Mouse (Mus musculus): Measurements from ENCODE around the gene Pimreg.

Gene Pimreg

DNA sequence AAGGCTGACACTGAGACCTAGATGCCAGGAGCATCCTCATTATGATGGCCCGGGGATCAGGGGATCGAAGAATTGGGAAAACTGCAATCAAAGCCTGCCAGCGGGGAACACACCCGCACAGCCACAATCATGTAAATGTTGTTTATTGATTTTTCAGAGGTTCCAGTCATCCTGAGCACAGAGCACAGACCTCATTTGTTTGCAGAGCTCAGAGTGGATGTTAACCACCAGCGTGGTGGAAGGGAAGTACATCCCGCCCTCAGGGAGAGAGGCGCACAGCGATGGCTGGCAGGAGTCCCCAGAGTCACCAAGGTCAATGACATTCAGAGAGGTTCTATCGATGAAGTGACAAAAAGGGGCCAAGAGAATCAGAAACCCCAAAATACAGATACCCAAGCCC lies 14.0 kb upstream of the Pimreg start:
- intact Hi-C loops (cut with DNase I) = loop anchor here (5.0 kb wide), 1 partner anchor 691 kb away; no protein-coding TSS in a partner anchor

DNA sequence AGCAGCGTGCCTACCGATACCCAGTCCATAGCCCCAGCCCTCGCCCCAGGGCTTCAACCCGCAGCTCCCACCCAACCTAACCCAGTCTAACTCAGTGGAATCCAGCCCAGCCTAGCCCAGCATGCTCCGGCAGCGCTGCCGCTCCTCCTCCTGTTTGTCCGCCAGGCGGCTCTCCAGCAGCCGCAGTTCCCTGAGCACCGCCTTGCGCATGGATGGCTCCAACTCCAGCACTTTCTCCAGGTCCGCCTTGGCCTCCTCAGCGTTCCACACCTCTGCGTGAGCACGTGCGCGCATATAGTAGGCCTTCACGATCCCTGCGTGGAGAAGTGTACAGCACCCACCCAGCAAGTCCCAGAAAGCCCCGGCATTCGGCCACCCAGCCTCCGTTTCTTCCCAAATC lies 12.7 kb upstream of the Pimreg start:
- intact Hi-C loops (cut with DNase I) = loop anchor here (5.0 kb wide), 1 partner anchor 692 kb away; no protein-coding TSS in a partner anchor

GRCm38 (mm10) chr11:72031353-72031752 lies 10.5 kb upstream of the Pimreg start:
- intact Hi-C loops (cut with DNase I) = no loop called here

DNA sequence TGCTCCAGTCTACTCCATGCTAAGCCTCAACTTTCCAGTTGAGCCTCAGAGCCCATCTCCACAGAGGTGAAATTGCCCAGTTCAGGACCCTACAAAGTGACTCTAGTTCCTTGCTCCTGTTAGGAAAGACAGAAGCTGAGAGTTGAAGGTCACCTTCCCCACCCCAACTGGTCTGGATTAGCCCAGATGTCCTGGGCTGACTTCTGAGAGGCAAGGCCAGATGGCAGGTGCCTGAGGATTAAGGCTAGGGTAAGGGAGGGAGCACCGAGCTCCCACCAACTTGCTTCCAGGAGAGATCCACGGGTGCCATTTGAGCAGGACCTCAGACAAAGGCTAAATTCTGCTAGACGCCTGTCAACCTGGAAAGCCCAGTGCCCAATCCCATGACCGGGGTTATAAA lies 9.7 kb upstream of the Pimreg start:
- intact Hi-C loops (cut with DNase I) = no loop called here

DNA sequence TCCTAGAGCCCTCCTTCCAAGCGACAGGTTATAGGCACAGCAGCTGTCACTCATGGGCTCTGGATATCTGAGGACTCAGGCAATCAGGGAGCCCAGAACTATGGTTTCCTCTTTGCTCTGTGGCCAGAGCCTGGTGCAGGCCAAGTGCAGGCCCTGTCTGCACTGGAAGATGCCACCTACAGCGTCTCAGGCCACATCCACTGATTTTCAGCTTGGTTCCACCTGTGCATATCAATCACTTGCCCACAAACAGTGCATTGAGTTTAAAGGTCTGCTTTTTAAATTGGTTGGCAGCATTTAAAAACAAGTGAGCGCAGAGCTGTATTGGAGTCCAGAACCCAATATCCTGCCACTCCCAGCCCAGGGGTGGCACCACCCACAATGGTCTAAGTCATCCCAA lies 9.2 kb upstream of the Pimreg start:
- intact Hi-C loops (cut with DNase I) = no loop called here

DNA sequence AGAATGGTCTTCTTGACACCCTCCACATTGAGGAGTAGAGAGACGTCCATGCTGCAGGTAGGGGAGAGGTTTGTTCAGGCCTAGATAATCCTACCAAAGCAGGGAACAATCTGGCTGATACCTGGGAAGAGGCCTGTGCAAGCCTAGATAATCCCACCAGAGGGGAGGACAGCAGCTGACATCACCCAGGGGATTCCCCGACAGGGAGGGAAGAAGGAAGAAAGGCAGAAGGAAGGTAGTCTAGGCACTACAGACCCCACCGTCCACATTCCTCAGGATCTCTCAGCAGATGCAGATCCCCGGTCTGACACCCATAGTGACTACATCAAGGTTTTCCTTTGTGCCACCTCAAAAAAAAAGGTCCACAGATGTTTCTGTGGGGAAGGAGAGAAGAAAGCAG lies 4.4 kb upstream of the Pimreg start, which contains the start of gene Aipl1:
Aipl1 (minus strand) TSS at position 101 of the 400 bp plus-strand sequence.
- intact Hi-C loops (cut with DNase I) = loop anchor here (5.0 kb wide), 1 partner anchor 360 kb away; no protein-coding TSS in a partner anchor

DNA sequence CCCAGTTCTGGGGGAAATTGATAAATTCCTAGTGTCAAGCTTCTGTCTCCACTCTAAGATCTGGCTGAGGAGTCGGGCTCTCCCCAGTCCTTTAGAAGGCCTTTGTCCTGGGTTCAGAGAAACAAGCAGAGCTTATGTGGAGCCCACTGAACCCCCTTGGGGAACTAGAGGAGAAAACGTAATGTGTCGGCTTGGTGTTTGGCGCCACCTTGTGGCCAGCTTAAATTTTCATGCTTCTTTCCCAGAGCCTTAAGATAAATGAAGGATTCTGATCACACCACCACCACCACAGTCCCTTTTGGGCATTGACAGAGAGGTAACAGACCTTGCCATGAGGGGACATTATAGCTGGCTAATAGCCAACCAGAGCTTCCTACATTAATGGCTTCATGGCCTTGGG lies 3.8 kb upstream of the Pimreg start:
- intact Hi-C loops (cut with DNase I) = loop anchor here (5.0 kb wide), 1 partner anchor 361 kb away; no protein-coding TSS in a partner anchor

DNA sequence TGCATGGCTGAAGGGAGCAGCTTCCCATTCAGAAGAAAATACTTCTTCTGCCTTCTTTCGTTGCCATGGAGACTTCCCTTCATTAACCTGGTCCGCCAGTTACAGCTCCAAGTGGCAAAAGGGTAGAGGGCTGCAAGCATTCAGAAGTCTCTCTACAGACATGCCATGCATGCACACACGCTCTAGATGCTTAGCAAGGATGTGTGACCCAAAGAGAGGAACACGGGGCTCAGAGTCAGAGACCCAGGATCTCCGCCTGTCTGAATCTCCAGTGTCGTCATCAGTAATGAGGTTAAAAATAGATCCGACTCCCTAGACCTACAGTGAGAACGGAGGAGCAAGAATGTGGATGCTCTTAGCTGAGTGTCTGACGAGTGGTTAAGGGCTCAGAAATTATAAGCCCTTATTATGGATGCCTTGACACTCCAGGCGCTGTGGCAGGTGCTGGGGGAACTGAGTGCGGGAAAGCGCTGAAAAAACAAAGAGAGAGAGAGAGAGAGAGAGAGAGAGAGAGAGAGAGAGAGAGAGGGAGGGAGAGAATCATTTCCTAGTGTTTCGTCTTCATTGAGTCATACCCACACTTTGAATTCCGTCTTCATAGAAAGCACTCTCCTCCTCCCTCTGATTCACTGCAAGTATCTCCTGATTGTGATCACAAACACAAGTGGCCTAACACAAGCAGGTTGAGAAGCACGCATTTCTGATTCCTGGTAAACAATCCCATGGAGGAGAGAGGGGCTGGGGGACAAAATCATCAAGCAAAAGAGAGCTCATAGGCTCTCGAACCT lies 2.0 kb upstream of the Pimreg start:
- intact Hi-C loops (cut with DNase I) = loop anchor here (5.0 kb wide), 1 partner anchor 362 kb away; no protein-coding TSS in a partner anchor

- intact Hi-C loops (cut with DNase I) = no loop called here
Observed at GRCm38 (mm10) chr11:72041290-72041767, 503 bp upstream of the Pimreg start.

- intact Hi-C loops (cut with DNase I) = no loop called here
Observed at GRCm38 (mm10) chr11:72042631-72043030, 799 bp downstream of the Pimreg start.

GRCm38 (mm10) chr11:72044231-72044630 lies 2.4 kb downstream of the Pimreg start:
- intact Hi-C loops (cut with DNase I) = no loop called here

DNA sequence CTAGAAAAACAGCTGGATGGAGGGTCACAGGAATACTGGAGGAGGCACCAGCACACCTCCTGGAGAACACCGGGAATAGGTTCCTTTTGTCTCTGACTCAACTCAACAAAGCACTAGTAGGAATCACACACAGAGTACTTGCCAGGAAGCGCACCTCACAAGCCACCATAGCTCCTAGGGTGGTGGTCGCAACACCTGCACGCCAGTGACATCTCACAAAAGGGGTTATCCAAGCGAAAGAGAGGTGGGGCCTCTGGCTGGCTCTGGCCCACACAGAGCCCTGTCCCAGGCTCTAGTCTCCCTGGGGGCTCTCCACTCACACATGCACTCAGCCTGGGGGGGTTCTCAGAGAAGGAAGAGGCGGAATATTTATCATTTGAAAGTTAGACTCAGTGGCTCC lies 6.9 kb downstream of the Pimreg start:
- intact Hi-C loops (cut with DNase I) = no loop called here

- intact Hi-C loops (cut with DNase I) = no loop called here
Observed at GRCm38 (mm10) chr11:72049171-72049759, 7.4 kb downstream of the Pimreg start.

- intact Hi-C loops (cut with DNase I) = loop anchor here (5.0 kb wide), 1 partner anchor 157 kb away; the partner anchor contains the start of genes 4933427D14Rik, Gm43951 and Txndc17
Observed at GRCm38 (mm10) chr11:72050168-72050894, 8.5 kb downstream of the Pimreg start.

DNA sequence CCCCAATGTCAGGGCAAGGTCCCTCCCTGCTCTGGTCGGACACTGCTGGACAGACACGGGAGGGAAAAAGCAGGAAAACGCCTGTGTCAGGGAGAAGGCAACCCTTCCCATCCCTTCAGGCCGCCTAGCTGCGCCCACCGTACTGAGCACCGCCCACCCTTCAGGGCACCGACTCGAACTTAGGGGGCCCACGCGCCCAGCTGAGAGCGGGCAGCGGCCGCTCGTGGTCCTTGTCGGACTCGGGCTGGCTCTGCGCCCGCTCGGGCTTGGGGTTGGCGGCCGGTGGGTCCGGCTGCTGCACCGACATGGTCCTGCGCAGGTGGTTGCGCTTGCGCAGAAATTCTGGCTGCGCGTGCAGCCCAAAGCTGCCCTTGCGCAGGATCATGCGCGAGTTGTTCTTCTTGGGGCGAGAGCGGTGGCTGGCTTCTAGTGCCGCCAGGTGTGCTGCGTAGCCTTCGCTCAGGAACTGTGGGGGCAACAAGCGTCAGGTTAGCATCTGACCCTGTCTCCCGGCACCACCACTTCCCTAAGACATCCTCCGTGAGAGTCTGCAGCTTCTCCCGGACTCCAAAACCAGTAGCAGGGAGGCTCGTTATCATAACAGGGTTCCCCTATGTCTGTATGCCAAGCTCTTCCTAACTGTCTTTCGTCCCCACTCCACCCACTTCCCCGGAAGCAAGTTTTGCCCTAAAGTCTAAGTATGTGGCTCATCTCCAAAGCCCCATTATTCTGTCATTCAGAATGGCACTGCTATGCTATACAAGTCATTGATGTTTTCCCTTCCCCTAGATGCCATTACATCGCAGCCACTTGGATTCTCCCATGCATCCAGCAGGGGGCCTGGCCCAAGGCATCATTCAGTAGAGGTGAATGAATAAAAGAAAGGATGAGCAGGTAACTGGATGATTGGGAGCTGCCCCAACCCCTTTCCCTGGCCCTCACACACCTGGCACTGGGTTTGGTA lies 9.3 kb downstream of the Pimreg start:
- intact Hi-C loops (cut with DNase I) = loop anchor here (5.0 kb wide), 1 partner anchor 156 kb away; the partner anchor contains the start of genes 4933427D14Rik, Gm43951 and Txndc17

- intact Hi-C loops (cut with DNase I) = loop anchor here (2.0 to 5.0 kb wide), 2 partner anchors 91 to 155 kb away; partner anchors contain the start of genes 4933427D14Rik, Gm43951 and Txndc17
Observed at GRCm38 (mm10) chr11:72052221-72052620, 10.4 kb downstream of the Pimreg start.

- intact Hi-C loops (cut with DNase I) = loop anchor here (2.0 to 5.0 kb wide), 2 partner anchors 90 to 155 kb away; partner anchors contain the start of genes 4933427D14Rik, Gm43951 and Txndc17
Observed at GRCm38 (mm10) chr11:72052636-72053035, 10.8 kb downstream of the Pimreg start.

GRCm38 (mm10) chr11:72055176-72055575 lies 13.3 kb downstream of the Pimreg start:
- intact Hi-C loops (cut with DNase I) = no loop called here

GRCm38 (mm10) chr11:72057166-72057565 lies 15.3 kb downstream of the Pimreg start:
- intact Hi-C loops (cut with DNase I) = no loop called here

DNA sequence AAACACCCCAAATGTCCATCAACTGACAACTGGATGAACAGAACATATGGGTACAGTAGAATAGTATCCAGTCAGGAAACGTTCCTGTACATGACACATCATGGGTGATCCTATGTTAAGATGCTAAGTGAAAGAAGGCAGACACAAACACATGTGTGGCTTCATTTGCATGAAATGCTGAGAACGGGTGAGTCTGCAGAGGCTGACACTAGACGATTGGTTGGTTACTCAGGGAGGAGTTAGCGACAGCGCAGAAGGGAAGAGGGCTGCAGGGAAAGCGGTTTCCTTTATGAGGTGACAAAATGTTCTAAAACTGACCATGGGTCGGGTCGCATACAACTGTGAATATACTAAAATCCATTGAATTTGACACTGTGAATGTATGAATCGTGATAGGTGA lies 18.6 kb downstream of the Pimreg start:
- intact Hi-C loops (cut with DNase I) = no loop called here

Data from adrenal gland (tissue).